Mouse (Mus musculus) kidney, adult 2 months (tissue): ENCODE results near the gene Mogat2.

Experiments used
- CTCF ChIP-seq: fragments of 200-500 bp; conservative IDR thresholded peaks from 2 replicates; pipeline ENCODE4 v1.5.1; 2011; ENCODE audit warnings: low read depth, mild to moderate bottlenecking, control low read depth, low read length, moderate library complexity, mixed read lengths; ENCODE audit not compliant: insufficient read depth, insufficient read length
- POLR2A ChIP-seq: fragments of 200-500 bp; IDR thresholded peaks from one replicate; pipeline ENCODE4 v1.6.1; 2011; ENCODE audit warnings: low read depth, low read length, control low read depth

DNA sequence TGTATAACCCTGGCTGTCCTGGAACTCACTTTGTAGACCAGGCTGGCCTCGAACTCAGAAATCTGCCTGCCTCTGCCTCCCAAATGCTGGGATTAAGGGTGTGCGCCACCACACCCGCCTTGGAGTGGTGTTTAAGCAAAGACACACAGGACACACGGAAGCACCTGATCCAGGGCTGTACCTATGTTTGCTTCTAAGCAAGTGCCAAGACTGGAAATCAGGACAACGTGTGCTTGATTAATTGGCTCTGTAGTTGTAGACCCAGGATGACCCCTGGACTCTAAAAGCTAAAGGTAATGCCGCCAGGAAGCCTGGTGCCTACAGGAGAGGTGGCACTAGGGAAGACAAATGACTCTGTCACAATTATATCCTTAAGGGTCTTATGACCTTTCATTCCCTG, 67.9 kb downstream of the Mogat2 start:
- TF ChIP-seq POLR2A = no peak
- TF ChIP-seq CTCF = no peak
